Mouse (Mus musculus): Measurements from ENCODE around the gene Utp18.

- TF ChIP-seq CTCF (IDR thresholded peaks at IDR 0.05; ENCODE audit: borderline replicate concordance, insufficient read depth, low read depth, low read length), result no peak
- TF ChIP-seq POLR2A (IDR thresholded peaks at IDR 0.05; ENCODE audit: borderline replicate concordance, insufficient read depth, low read length), result no peak
Observed at GRCm38 (mm10) chr11:93862045-93862623, 23.4 kb downstream of the Utp18 start.

Data from cerebellum, adult 2 months (tissue).